Mouse (Mus musculus): ENCODE measurements at regions not wholly inside any gene's neighbourhood (a gene's known extent, or its start where the extent isn't known, plus 50 kb on each side); places are given as distances from the start of the nearest gene placed in this dataset.
A peak's percentile ranks its signal among the peaks of the same experiment; 100 is the strongest.

- no peak for DNase-seq (ENCODE audit: inconsistent age in 2 of 2, low spot score in 1 of 2)
Observed at GRCm38 (mm10) chr3:38134425-38134824, 350.2 kb downstream of the Ankrd50 start.

GRCm38 (mm10) chr3:38131887-38132220 is 352.8 kb downstream of the Ankrd50 start:
- DNase-seq (ENCODE audit: inconsistent age in 2 of 2, low spot score in 1 of 2): no peak

GRCm38 (mm10) chr3:38131176-38131886 is 353.3 kb downstream of the Ankrd50 start:
- DNase-seq (ENCODE audit: inconsistent age in 2 of 2, low spot score in 1 of 2): no peak

GRCm38 (mm10) chr3:38130088-38130487 is 354.6 kb downstream of the Ankrd50 start:
- DNase-seq (ENCODE audit: inconsistent age in 2 of 2, low spot score in 1 of 2): peak; percentile 34 to 79

GRCm38 (mm10) chr3:38129167-38129500 is 355.5 kb downstream of the Ankrd50 start:
- peak in 1 of 2 experiments; percentile 34 for DNase-seq (ENCODE audit: inconsistent age in 2 of 2, low spot score in 1 of 2)

GRCm38 (mm10) chr3:38128486-38129166 is 356.0 kb downstream of the Ankrd50 start:
- peak; percentile 18 to 69 for DNase-seq (ENCODE audit: inconsistent age in 2 of 2, low spot score in 1 of 2)

- DNase-seq (ENCODE audit: inconsistent age in 2 of 2, low spot score in 1 of 2): peak in 1 of 2 experiments; percentile 48
Observed at GRCm38 (mm10) chr3:38116071-38116787, 368.4 kb downstream of the Ankrd50 start.

GRCm38 (mm10) chr3:38112568-38112967 is 372.1 kb downstream of the Ankrd50 start:
- DNase-seq (ENCODE audit: inconsistent age in 2 of 2, low spot score in 1 of 2): no peak

GRCm38 (mm10) chr3:38105022-38105857 is 379.4 kb downstream of the Ankrd50 start:
- DNase-seq (ENCODE audit: inconsistent age in 2 of 2, low spot score in 1 of 2): no peak

GRCm38 (mm10) chr3:38104418-38104817 is 380.1 kb upstream of the Gm5148 start:
- DNase-seq (ENCODE audit: inconsistent age in 2 of 2, low spot score in 1 of 2): no peak

GRCm38 (mm10) chr3:38102985-38103384 is 378.7 kb upstream of the Gm5148 start:
- DNase-seq (ENCODE audit: inconsistent age in 2 of 2, low spot score in 1 of 2): no peak

- DNase-seq (ENCODE audit: inconsistent age in 2 of 2, low spot score in 1 of 2): no peak
Observed at GRCm38 (mm10) chr3:38102181-38102580, 377.9 kb upstream of the Gm5148 start.

- peak; percentile 47 to 64 for DNase-seq (ENCODE audit: inconsistent age in 2 of 2, low spot score in 1 of 2)
Observed at GRCm38 (mm10) chr3:38094370-38094979, 370.2 kb upstream of the Gm5148 start.

GRCm38 (mm10) chr3:38084548-38084947 is 360.3 kb upstream of the Gm5148 start:
- DNase-seq (ENCODE audit: inconsistent age in 2 of 2, low spot score in 1 of 2): no peak

- DNase-seq (ENCODE audit: inconsistent age in 2 of 2, low spot score in 1 of 2): no peak
Observed at GRCm38 (mm10) chr3:38082386-38082785, 358.1 kb upstream of the Gm5148 start.

- peak; percentile 9 to 32 for DNase-seq (ENCODE audit: inconsistent age in 2 of 2, low spot score in 1 of 2)
Observed at GRCm38 (mm10) chr3:38076835-38077234, 352.5 kb upstream of the Gm5148 start.

GRCm38 (mm10) chr3:38073946-38074345 is 349.7 kb upstream of the Gm5148 start:
- no peak for DNase-seq (ENCODE audit: inconsistent age in 2 of 2, low spot score in 1 of 2)

- DNase-seq (ENCODE audit: inconsistent age in 2 of 2, low spot score in 1 of 2): no peak
Observed at GRCm38 (mm10) chr3:38055627-38056026, 331.3 kb upstream of the Gm5148 start.

- DNase-seq (ENCODE audit: inconsistent age in 2 of 2, low spot score in 1 of 2): no peak
Observed at GRCm38 (mm10) chr3:38052941-38053340, 328.7 kb upstream of the Gm5148 start.

- DNase-seq (ENCODE audit: inconsistent age in 2 of 2, low spot score in 1 of 2): no peak
Observed at GRCm38 (mm10) chr3:38051748-38052147, 327.5 kb upstream of the Gm5148 start.

GRCm38 (mm10) chr3:38050856-38051255 is 326.6 kb upstream of the Gm5148 start:
- peak; percentile 15 to 42 for DNase-seq (ENCODE audit: inconsistent age in 2 of 2, low spot score in 1 of 2)

Data from adrenal gland, adult (tissue).